Mouse (Mus musculus): ENCODE data around the gene Rerg. TPM values are rescaled to one million over a fixed set of nuclear protein-coding genes. Genes with fewer than 3 reads are reported as not detected.

The Rerg gene
- total RNA-seq (2022) = 100 to 1,000 TPM; 112 to 256 (median 151) TPM

- DNase-seq = no peak
Measured at GRCm38 (mm10) chr6:137170226-137170625, at the start of gene Rerg. Gene Rerg, minus strand, starts transcription at chr6:137170497.

DNA sequence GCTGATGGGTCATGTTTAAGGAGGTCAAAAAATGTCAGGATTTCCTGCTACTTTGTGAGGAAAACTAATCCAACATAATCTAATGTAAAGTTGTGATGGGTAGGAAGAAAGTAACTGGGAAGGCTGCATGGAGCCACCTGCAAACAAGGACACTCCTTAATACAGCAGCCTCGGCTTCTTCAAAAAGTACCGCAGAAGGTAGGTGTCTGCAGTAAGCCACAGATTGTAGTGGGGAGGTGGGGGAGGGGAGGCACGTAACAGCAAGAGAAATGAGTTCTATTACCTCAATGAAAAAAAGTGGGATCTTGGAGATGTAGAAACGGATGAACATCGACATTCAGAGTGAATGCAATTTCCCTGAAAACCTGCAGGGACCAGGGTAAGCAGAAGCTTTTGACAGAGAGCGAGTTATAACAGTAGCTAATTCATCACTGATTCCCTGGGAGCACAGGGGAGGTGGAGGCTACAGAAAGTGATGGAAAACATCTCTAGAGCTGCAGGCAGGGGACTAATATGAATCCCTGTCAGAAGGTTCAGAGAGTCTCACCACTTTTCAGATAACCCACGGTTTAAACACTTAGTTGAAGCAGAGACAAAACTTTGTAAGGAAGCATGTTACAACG lies 47.7 kb upstream of the Rerg start:
- no peak for DNase-seq

DNA sequence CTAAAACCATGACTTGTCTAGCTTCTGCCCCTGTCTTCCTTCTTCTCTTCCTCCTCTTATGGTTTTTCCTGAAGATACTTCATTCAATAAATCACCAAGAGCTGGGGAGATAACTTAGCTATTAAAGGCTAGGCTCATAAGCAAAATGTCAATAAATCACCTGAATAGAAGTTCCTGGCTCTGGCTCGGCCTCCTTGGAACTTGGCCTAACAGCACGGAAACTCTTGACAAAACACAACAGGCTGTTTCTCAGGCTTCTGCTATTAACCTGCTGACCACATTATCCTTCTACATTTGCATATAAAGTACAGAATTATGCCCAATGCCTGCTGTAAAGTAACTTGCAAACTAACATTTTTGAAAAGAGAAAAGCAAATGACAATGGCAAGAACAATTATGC lies 41.1 kb upstream of the Rerg start:
- DNase-seq = no peak

- no peak for DNase-seq
Measured at GRCm38 (mm10) chr6:137210991-137211390, 40.7 kb upstream of the Rerg start.

GRCm38 (mm10) chr6:137209992-137210391 lies 39.7 kb upstream of the Rerg start:
- no peak for DNase-seq

DNA sequence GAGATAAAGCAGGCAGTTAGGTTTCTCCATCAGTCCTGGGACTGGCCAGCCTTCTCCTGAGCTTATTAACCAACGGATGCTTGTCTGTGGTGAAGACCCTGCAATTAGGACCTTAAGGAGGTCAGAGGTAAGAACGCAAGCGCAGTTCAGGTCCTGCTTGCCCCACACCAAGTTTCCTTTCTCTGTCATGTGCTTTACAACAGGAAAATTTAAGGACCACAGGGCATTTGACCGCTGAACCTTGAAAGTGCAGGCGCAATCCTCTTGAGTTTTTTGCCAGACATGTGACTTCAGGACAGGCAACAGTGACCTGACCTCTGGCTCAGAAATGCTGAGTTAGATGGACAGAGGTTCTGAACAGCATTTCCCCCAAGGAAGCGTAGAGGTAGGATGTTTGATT lies 36.8 kb upstream of the Rerg start:
- no peak for DNase-seq

GRCm38 (mm10) chr6:137205662-137206400 lies 35.5 kb upstream of the Rerg start:
- no peak for DNase-seq

DNA sequence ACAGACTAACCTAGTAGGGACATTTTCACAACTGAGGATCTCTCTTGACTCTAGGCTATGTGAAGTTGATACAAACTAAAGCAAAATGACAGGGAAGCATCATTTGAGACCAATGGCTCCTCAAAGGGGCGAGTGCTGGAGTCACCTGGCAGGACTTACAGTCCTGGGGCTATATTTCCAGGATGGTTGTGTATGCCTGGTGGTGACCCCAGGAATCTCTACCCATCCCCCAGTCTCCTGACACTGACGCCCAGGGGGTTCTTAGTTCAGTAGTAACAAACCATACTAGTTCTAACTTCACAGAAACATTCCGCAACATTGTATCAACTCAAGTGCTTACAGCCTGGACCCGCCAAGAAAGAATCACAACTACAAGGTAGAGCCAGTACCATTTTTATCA lies 32.4 kb upstream of the Rerg start:
- DNase-seq = no peak

DNA sequence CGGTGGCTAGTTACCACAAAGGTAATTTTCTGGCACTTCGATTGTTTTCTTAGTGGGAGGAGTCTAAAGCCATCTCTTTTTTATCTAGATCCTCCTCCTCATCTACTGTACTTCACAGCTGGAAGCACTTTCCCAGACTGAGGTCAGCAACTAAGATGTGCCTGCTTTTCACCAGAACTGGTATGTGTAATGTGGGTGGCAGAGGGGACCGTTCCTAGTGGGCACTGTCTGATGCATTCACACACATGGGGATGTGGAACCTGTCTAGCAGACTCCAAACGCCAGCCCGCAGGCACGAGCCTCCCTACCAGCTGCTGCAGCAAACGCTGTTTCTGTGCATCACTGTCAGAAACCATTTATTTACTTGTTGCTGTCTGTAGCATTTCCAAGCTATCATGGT lies 31.3 kb upstream of the Rerg start:
- no peak for DNase-seq

- DNase-seq = no peak
Measured at GRCm38 (mm10) chr6:137201166-137201565, 30.9 kb upstream of the Rerg start.

DNA sequence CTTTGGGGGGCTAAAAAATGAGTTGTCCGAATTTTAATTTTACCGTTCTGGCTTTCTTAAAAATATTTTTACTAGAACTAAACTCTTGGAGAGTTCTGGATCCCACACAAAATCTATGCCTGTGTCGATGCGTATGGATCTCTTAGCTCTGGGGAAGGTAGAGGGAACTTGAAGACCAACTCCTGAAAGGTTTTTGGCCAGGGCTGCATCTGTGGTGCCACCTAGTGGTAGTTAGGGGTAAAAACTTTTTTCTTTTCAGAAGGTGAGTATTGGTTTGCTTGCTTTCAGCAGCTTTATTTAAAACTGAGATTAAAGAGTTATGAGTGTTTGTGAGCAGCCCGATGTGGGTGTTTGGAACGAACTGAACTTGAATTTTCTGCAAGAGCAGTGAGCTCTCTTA lies 21.8 kb upstream of the Rerg start:
- DNase-seq = peak; percentile 8

GRCm38 (mm10) chr6:137191026-137191425 lies 20.7 kb upstream of the Rerg start:
- no peak for DNase-seq

GRCm38 (mm10) chr6:137190577-137190976 lies 20.3 kb upstream of the Rerg start:
- no peak for DNase-seq

GRCm38 (mm10) chr6:137188375-137188926 lies 18.2 kb upstream of the Rerg start:
- DNase-seq = no peak

DNA sequence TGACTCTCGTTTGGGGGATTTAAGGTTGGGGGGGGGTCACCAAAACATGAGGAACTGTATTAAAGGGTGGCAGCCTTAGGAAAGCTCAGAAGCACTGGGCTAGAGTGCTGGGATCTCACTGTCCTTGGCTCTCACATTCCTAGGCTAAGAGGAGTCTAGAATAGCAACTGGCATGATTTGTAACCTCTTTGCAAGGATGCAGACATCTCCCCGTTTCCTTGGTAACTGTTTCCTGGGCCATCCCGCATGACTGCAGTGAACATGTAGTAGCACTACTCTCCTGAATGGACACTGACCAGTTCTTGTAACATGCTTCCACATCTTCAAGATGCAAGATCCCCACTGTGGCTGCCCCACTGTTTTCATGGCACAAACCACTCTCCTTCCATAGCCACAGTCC lies 17.1 kb upstream of the Rerg start:
- no peak for DNase-seq

GRCm38 (mm10) chr6:137180636-137181035 lies 10.3 kb upstream of the Rerg start:
- DNase-seq = no peak

DNA sequence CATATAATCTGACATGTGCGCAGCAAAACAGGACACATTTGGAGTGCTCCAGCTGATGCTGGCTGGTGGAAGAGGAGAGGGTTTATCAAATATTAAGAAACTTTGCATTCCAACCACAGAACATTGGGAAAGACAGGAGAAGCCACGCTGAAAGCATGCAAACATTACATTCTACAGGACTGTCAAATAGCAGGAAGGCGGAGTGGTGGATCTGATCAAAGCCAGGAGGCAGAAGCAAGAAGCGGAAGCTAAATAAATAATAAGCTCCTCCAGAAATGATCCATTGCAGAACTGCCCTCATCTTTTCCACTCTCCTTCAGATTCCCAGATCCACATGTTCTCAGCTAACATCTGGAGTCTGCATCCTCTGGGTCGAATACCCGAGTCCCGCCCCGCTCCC lies 9.8 kb upstream of the Rerg start:
- no peak for DNase-seq

- no peak for DNase-seq
Measured at GRCm38 (mm10) chr6:137179026-137179425, 8.7 kb upstream of the Rerg start.

DNA sequence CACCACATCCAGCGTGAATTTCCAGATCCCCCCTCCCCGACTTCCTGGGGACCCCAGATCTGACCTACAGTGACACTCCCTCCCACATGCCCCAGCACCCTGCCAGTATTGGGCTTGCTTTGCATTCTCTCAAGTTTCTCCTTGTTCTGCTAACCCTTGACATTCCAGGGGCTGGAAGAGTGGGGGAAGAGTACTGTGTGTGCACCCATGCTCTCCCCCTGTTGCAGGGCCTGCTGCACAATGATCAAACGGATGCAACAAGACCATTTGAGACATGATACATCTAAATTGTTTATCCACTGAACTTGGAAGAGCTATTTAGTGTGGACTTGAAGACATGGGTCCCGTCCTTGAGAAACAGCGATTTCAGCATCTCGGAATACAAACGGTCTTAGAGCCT lies 349 bp upstream of the Rerg start:
- DNase-seq = no peak

- DNase-seq = peak; percentile 86
Measured at GRCm38 (mm10) chr6:137169171-137169968, 927 bp downstream of the Rerg start.

- no peak for DNase-seq
Measured at GRCm38 (mm10) chr6:137166843-137167242, 3.5 kb downstream of the Rerg start.

DNA sequence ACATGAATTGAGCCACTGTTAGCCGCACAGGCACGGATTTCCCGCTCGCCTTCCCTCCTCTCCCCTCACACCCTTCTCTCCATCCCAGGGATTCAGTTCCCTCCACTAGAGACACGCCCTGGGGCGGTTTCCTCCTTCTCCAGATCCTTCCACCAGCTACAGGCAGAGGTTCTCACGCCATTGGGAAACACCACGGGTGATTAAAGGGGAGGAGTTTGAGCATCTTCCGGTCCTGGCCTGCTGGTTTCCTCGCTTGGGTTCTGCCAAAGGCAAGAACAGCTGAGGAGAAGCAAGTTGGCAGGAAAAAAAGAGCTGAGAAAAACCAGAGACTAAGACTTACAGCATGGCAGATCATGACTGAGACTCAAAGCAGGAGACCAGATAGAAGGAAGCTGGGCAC lies 6.7 kb downstream of the Rerg start:
- DNase-seq = no peak

- no peak for DNase-seq
Measured at GRCm38 (mm10) chr6:137163061-137163460, 7.2 kb downstream of the Rerg start.
